Mouse (Mus musculus) megakaryocyte-erythroid progenitor cell, adult 5-6 weeks (primary cell): ENCODE results near the gene Pola2. TPM values are rescaled to one million over a fixed set of nuclear protein-coding genes. Genes with fewer than 3 reads are reported as not detected.

Experiments
- ATAC-seq: replicated peaks from 2 replicates; pipeline ENCODE4 v1.8.0; 2016; ENCODE audit warnings: mild to moderate bottlenecking, inconsistent platforms; ENCODE audit not compliant: severe bottlenecking, poor library complexity, low FRiP score, low TSS enrichment
- total RNA-seq, 2 experiments: library from RNA; stranded (forward) in 1 of 2; stranded (reverse) in 1 of 2; fragments of 200-1000, 215-1000 nt in 1 of 2; fragments of >200 nt in 1 of 2; fragmentation: Nextera tagmentation in 1 of 2; gene quantifications; 2 replicates each; pipeline ENCODE4 v1.2.3; 2014 to 2017

Pola2 gene
- total RNA-seq (2014; fragmentation: Nextera tagmentation), result 134 and 164 TPM in 2 replicates
- total RNA-seq (2017), result 62.6 and 87.0 TPM in 2 replicates

DNA sequence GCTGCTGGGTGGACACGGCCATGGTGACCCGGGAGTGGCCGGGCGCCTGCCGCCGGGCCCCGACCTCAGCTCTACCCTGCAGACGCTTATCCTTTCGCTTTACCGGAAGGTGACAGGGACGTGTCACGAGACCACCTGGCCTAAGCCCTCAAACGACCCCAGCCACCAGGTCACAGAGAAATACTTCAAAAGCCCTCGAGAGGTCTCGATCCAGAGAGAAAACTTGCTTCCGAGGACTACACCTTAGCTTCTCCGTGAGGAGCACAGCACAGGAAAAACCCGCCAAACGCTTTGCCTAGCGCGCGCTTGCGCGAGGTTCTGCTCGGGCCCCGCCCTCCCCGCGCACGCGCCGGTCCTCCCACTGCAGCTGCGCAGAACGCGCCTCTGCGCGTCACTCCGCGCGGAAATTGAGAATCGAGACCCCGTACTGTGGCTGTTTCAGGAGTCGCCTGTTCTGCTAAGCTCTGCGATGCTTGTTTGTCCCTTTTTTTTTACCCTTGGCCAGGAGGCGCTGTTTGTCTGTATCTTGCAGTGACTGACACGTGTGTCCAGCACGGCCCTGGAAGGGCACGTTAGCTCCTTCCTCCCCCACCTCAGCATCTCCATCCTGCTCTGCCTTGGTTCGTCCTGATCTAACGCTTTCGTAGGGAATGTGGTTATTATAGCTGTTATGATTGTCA is at the start of gene Pola2:
Pola2 (minus strand) TSS at position 320 of the 680 bp plus-strand sequence.
- peak; percentile 57 for ATAC-seq

DNA sequence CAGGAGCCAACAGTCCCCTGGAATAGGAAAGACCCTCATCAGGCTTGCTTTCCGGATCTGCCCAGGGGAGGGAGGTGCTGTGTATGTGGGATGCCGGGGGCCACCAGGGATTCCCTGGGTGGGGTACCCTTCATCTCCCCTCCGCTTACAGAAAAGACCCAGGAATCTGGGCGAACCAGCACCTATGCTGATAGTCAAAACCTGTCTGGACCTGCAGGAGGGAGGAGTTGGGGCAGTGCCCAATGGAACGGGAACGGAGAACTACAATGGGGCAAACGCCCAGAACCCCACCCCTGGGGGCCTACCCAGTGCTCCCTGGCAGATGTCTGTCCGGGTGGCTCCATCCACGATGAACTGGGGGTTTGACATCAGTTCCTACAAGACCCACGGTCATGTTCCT is 49.7 kb upstream of the Pola2 start:
- no peak for ATAC-seq

DNA sequence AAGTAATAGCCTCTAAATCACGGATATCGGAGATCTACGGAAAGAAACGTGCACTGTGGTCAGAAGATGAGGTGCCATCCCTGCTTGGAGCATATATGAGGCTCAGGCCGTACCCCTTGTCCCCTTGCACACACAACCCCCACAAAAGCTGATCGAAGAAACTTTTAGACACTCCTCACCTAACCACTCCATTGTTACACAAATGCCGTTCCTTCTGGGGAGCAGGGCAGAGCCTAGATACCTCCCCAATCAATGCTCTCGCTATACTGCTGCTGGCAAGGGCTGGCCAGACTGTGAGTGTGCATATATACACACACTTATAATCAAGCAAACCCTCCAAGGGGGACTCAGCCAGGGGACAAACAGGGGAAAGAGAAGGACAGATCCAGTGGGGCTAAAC is 45.1 kb upstream of the Pola2 start:
- no peak for ATAC-seq

DNA sequence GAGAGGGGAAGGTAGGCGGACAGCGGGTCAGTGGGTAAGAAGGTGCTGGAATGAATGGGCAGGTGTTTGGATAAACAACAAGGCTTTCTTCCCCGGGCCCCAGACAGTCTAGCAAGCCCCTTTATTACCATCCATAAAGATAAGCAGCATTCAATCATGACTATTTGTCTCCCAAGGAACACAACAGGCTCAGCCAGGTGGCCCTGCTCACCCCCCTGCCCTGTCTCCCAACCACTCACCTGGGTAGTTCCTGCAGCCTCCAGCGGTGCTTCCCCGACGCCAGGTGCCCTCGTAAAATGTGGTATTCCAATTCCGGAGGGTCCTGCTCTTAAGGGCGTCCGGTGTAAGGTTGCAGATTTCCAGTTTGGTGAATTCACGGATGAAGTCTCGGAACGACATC is 43.0 kb upstream of the Pola2 start:
- no peak for ATAC-seq

DNA sequence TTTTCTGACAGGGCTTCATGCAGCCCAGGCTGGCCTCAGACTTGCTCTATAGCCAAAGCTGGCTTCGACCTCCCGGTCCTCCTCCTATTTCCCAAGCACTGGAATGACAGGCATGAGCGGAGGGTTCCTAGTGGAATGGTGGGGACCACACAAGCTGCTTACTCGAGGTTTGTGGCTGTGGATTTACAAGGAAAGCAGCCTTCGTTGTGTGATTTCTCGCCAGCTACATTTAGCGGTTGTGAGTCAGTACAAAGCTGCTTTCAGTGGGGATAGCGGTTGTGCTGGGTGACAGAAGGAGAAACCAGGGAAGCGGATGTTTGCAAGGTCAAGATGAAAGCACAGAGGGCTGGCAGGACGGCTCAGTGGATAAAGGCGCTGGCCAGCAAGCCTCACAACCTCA is 41.5 kb upstream of the Pola2 start:
- ATAC-seq, result no peak

DNA sequence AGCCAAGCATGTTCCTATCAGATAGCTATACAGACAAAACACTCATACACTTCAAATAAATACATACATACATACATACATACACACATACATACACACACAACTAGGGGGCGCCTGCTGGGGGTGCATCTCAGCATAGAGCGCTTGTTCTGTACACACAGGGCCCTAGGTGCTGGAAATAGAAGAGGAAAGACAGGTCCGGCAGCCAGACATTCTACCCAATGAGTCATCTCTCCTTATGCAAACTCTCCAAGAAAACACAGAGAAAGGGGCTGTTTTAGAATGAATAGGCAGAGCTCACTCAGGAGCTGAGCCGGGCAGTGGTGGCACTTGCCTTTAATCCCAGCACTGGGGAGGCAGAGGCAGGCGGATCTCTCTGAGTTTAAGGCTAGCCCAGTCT is 36.0 kb upstream of the Pola2 start:
- no peak for ATAC-seq

DNA sequence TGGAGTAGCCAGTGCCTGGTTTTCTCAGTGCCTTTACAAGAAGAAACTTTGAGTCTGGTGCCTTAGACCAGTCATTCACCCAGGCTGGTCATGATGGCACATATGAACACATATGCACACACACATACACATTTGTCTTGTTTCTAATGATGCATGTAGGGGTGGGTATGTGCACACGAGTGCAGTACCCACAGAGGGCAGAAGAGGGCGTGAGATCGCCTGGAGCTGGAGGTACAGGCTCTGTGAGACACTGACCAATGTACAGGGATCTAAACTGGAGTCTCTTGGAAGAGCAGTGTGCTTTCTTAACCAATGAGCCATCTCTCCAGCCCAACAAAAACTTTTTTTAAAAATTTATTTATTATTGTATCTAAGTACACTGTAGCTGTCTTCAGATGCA is 34.2 kb upstream of the Pola2 start:
- ATAC-seq, result 0 out of 2 replicates have a peak, but pooled peaks have one; percentile 47

DNA sequence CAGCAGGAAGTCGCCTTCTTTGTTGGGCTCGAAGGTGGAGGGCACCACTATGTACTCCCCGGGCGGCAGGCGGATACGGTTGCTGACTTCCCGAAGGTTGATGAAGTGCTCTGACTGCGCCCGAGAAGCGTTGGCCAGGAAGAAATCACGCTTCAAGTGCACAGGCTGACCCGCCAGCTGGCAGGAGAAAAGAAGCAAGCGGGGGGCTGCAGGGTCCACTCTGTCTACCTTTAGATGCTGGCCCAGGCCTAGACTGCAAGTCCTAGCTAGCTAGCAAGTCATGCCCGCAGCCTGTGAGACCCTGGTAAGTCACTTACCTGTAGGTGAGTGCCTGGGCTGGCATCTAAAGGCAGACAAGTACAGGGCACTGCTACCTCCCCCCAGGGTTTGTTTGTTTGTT is 30.7 kb upstream of the Pola2 start:
- ATAC-seq, result no peak

DNA sequence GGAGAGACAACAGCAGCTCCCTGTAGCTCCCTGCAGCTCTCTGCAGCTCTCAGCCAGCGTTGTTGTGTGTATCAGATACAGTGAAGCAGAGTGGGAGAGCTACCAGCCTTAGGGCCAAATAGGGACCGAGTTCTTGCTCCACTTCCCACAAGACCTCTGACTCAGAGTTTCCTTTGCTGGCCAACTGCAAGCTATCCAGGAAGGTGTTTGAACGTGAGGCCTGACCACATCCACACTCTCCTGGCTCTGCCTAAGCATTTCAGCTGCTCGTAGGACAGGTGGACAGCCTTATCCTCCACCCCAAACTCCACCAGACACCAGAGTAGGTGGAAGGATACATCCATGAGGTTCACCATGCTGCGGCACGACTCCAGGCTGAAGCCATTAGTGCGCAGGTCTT is 28.0 kb upstream of the Pola2 start:
- ATAC-seq, result no peak

DNA sequence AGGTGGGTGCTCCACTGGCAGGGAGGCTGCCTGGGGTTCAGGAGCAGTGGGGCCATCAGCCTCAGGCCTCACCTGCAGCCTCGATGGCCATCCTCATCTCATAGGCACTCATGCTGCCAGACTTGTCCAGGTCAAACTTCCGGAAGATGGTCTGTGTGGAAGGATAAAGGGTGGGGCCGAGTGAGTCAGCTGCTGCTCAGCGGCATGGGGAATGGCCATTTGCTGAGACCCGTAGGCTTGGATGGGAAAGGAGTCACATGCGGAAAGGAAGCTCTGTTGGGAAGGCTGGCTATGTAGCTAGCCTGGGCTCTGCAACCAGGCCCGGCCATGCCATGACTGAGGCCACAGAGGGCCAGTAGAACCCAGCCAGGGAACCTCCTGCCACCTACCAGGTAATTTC is 27.5 kb upstream of the Pola2 start:
- ATAC-seq, result no peak

DNA sequence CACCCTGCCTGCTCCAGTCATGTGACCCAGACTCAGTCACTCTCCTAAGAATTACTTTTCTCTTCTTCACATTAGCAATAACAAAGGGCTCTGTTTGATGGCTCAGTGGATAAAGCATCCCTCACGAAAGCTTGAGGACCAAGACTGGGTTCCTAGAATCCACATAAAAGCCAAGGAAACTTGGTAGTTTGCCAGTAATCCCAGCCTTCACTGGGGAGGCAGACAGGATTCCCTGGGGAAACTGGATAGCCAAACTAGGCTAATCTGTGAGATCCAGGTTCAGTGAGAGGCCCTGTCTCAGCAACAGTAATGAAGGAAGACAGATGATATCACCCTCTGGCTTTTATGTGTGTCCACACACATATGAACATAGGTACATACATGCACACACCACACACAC is 26.9 kb upstream of the Pola2 start:
- no peak for ATAC-seq

DNA sequence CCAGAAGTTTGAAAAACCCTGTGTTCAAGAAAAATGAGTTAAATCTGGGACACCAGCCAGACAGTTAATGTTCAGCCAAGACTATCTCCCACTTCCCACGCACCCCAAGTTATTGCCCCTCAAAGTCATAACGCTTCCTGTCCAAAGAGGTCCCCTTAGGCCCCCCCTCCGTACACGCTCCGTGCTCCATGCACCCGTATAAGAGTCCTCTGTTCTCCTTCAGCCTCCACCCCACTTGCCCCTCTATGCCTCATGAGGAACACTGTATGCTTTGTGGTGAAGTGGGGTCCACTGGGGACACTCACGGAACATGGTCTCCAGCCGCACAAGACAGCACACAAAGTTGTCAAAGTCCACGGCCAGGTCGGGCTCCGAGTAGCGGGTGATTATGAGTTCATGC is 26.0 kb upstream of the Pola2 start:
- ATAC-seq, result no peak

DNA sequence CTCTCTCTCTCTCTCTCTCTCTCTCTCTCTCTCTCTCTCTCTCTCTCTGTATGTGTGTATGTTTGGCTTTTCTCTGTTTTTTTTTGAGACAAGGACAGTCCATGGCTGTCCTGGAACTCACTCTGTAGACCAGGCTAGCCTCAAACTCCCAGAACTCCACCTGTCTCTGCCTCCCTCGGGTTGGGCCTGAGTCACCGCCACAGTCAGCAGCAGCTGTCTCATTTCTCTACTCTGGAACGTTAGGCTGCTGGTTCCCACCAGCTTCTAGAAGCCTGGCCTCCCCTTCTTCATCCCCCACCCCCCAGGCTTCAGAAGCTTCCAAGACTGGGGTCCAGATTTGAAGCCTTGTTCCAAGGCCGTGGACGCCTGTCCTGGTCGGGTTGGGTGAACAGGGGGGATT is 25.6 kb upstream of the Pola2 start:
- ATAC-seq, result no peak

DNA sequence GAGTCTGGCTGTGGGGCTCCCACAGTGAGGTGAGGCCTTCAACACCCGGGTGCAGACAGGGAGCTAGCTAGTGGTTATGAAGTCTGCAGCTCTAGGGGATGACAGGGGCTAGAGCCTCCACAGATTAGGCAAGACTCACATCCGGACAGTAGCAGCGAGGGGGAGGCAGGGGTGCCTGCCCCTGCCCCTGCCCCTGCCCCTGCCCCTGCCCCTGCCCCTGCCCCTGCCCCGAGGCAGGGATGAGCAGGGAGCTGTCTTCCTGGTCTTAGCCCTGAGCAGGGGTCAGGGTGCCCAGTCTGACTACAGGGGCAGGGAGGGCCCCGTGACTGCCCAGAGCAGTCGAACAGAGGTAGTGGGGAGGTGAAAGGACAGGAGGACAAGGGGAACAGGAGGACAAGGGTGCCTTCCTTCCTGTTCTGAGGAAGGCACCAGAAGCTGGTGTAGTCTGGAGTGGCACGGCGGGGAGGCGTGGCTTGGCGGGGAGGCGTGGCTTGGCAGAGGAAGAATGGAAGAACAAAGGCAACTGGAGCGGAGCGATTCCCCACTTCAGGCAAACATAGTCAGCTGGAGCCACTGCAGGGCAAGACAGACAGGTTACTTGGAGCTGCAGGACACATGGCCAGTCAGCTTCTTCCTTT is 24.9 kb upstream of the Pola2 start:
- ATAC-seq, result peak; percentile 64

DNA sequence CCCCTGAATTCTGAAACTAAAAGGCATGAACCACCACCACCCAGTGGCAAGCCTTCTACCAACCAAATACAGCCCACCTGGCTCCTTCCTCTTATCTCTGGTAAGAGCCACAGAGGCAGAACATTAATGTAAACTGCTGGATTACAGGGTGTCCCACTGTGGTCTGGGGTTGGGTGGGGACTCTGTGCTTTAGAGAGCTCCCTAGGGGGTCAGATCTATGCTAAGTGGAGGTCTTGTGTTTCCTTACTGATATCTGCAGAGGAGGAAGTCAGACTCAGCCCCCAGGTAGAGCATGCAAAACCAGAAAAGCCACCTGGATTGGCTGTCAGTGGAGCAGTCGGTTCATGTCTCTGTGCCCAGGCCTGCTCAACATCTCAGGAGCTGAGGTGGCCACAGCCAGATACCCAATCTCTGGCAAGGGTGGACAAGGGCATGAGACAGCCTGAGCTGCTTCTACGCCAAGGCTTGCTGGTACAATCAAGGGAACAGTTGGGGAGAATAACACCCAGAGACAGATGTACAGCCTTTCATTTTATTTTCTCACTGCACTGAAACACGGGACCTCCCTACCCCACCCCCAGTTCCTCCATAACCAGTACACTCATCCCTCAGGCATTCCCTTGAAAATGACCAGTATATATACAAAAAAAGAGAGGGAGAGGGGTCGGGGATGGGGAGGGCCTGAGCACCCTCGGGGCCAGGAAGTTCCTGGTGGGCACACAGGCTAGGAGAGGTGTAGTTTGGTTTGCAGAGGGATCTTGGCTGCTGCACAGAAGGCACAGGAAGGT is 24.2 kb upstream of the Pola2 start:
- ATAC-seq, result peak; percentile 58; the same call in 1 of the 2 replicates

DNA sequence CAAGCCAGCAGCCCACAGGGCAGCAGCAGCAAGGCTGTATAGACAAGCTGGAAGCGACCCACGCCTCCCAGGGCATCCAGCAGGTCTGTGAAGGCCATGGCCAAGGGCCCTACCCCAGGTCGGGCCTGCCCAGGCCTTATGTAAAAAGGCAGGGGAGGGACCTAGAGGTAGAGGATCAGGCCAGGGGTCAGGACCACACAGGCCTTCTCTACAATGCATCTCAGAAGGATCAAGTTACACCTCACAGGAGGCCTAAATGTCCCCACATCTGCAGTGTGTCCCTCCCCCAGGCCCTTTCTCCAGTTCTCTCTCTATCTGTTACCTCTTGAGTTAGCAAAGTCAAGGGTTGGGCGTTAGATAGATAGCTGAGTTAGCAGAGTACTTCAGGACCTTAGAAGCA is 22.0 kb upstream of the Pola2 start, which contains the start of gene Slc22a20:
Slc22a20 (minus strand) TSS at position 101 of the 400 bp plus-strand sequence.
- no peak for ATAC-seq

DNA sequence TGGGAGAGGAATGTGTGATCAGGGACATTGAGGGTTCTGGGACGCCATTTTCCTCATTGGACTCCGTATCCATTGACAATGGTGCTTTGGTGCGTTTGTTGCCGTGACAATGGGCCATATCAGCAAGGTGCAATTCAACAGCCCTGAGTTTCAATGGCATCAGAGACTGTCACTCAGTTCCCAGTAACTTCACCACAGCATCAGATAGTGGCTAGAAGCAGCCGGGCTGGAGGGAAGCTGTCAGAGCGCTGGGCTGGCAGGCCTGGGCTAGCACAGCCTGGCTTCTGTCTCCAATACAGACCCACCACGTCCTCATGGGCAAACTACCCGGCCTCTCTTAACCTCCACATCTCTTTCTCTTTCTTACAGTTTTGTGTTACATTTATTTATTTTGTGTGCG is 16.5 kb upstream of the Pola2 start:
- peak; percentile 79 for ATAC-seq

DNA sequence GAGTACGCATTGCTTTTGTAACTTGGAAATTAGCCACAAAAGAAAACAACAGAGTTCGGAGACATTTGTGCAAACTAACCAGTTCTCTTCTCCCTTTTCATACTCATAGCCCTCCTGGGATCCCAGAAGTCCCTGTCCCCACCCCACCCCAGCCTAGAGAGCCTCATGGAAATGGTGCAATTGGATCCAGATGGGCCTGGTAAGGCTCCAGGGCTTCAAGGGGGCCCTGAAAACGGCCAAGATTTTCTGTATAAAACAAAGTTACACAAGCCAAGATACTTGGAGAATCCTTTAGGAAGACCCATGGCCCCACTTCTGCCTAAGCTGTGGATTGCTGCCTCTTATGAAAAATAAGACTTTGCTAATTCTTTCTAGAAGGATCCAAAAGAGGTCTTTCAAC is 13.7 kb upstream of the Pola2 start:
- no peak for ATAC-seq

DNA sequence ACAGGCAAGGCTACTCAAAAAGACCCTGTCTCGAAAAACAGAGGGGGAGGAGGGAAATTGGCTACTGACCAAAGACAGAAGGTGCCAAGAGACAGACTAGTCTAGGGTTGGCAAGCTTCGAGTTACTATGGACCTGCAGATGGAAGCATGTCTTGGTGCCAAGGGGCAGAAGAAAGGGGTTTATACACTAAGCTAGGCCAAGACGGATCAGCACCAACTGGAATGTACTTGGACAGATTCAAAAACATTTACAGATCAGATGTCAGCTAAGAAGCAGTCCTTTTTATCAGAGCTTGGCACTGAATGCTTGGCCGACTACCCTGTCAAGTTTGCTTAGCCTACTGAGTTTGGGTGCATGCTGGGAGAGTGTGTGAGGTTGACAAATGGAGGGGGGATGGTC is 11.7 kb upstream of the Pola2 start:
- no peak for ATAC-seq

DNA sequence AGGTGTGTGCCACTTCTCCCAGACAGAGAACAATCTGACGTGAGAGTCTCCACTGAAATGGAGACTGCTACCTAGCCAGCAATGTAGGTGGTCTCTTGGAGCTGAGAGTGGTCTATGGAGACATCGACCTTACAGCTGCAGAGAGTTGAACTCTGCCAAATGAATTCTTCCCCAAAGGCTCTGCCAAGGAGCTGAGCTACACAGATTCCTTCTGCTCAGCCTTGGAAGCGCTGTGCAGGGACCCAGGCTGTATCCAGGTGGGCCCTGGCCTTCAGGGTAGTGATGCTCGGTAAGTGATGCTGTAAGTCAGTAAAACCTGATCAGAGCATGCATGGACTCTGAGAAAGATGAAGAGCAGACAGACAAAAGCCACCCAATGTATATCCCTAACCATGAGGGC is 11.1 kb upstream of the Pola2 start:
- ATAC-seq, result no peak

DNA sequence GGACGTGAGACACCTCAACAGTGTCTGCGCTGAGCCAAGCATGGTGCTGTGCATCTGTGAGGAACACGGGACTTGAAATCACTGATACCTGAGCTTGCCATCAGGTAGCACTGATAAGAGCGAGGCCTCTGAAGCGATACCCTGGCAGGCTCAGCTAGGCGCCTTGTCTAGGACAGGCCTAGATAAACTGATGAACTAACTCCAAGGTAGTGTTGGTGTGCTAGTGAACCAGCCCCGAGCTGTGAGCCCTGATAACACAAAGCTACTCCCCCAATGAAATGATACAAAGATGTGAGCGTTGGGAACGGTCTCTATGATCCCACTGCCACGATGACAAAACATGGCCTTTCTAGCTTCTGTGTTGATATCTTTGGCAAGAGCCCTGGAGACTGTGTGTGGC is 3.7 kb upstream of the Pola2 start:
- ATAC-seq, result peak; percentile 76
